Mouse (Mus musculus): ENCODE results near the gene Ccl11. TPM values are rescaled to one million over a fixed set of nuclear protein-coding genes. Genes with fewer than 3 reads are reported as not detected.
A peak's percentile ranks its signal among the peaks of the same experiment; 100 is the strongest.

The Ccl11 gene
- total RNA-seq, 2 experiments from 2014 or later, result 21.3 to 22.1 TPM

DNA sequence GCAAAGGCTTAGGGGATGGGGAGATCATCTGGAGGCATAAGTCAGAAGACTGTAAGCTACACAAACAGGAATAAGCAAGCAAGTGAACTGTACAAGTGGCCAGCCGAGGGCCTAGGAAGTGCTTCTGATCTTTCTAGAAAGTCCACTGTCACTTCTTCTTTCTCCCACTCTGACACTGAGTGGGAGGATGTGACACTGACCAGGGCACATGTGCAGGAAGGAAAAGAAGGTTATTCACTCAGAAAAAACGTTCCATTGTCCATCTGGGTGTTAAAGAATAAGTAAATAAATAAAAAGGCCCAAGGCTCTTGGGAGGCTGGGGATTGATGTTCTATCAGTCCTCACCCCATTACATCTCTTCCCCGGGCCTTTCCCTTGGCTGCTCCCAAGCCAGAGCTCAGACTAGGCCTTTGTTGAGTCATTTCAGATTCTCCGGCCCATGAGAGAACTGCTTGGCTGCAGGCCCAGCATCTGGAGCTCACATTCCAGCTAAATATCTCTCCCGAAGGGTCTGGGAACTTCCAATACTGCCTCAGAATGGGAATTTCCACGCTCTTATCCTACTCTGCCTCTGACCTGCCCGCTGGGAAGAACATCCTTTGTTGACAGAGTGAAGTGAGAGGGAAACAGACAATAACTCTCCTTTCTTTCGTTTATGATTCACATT lies 24.8 kb upstream of the Ccl11 start:
- no peak for TF ChIP-seq CTCF (IDR thresholded peaks at IDR 0.05)
- peak; percentile 90 for DNase-seq
- Histone ChIP-seq H3K27ac (peak overlapping the region; percentile 72), H3K4me3 (no peak overlapping the region)
- intact Hi-C loops (cut with DNase I), result no loop called here

DNA sequence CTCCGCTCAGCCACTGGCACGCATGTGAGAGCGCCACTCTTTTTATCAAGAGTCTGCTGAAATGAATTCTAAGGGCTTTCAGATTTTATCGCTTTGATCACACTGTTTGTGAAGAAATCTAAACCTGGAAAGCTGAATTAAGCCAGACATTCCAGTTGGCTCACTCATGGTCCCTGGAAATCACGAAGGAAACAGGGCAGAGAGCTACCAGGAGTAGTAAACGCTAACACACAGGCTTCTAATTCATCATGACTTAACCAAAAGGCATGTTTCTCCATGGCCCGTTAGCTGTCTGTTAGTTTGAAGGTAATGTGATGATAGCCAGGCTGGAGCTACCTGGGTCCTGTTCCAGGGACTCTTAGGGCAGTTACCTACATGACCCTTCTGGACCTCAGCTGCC lies 23.2 kb upstream of the Ccl11 start:
- no peak overlapping the region for H3K4me3 ChIP-seq
- no peak for TF ChIP-seq CTCF (IDR thresholded peaks at IDR 0.05)
- DNase-seq, result no peak
- peak overlapping the region; percentile 38; the same call in 1 of the 2 replicates for H3K27ac ChIP-seq
- intact Hi-C loops (cut with DNase I), result no loop called here

DNA sequence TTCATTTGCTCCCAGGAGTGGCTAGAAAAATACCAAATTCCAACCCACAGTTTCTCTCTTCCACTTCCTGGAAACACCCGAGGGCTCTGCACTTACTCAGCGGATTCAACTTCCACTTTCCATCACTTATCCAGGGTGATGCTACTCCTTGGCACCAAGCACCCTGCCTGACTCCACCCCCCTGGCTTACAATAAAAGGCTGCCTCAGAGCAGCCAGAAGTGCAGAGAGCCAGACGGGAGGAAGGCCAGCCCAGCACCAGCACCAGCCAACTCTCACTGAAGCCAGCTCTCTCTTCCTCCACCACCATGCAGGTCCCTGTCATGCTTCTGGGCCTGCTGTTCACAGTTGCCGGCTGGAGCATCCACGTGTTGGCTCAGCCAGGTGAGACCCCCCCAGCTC lies 22.3 kb upstream of the Ccl11 start, which contains the start of gene Ccl2:
Ccl2 (plus strand) TSS at position 216 of the 400 bp plus-strand sequence.
- TF ChIP-seq CTCF (IDR thresholded peaks at IDR 0.05), result no peak
- DNase-seq, result peak; percentile 84
- H3K4me3 ChIP-seq, result no peak within 1 kb of the TSS
- H3K27ac ChIP-seq, result peak within 1 kb of the TSS; percentile 38; the same call in 1 of the 2 replicates
- intact Hi-C loops (cut with DNase I), result no loop called here

DNA sequence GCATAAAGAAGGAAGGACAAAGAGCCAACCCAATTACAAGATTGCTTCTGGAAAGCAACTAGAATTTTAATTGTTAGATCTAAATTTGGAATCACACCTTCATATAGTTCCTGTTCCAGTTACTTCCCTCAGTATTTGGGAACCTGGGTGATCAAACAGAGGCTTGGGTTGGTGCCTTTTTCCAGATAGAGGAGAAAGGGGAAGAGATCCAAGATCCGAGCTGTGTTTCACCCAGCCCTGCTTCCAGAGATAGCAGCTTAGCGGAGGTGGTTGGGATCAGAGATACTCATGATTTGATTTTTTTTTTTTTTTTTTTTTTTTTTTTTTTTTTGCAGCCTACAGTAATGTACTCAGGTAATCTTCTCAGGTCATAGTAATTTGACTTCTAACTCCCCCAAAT lies 21.8 kb upstream of the Ccl11 start:
- no peak for DNase-seq
- no peak overlapping the region for H3K4me3 ChIP-seq
- intact Hi-C loops (cut with DNase I), result no loop called here
- H3K27ac ChIP-seq, result no peak overlapping the region
- TF ChIP-seq CTCF (IDR thresholded peaks at IDR 0.05), result no peak

DNA sequence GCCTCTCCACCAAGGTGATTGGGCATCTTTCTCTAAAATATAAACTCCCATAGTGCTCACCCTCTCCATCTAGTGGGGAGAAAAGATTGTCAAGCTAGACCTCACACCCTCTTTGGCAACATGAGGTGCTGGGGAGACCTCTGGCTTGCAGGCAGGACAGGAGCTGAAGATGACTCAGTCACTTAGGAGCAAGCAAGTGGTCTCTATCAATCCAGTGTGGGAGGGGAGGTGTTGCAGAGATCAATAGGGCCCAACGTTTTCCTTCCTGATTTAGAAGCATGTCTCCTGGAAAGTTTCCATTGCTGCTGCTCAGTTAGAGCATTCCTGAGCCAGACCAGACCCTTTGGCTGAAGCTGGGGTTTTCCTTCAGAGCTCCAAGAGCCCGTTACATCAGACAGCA lies 19.1 kb upstream of the Ccl11 start, which contains the start of gene Gm17268:
Gm17268 (minus strand) TSS at position 28 of the 400 bp plus-strand sequence.
- intact Hi-C loops (cut with DNase I), result no loop called here
- no peak for TF ChIP-seq CTCF (IDR thresholded peaks at IDR 0.05)
- Histone ChIP-seq H3K4me3 (no peak within 1 kb of the TSS), H3K27ac (no peak within 1 kb of the TSS)
- no peak for DNase-seq

DNA sequence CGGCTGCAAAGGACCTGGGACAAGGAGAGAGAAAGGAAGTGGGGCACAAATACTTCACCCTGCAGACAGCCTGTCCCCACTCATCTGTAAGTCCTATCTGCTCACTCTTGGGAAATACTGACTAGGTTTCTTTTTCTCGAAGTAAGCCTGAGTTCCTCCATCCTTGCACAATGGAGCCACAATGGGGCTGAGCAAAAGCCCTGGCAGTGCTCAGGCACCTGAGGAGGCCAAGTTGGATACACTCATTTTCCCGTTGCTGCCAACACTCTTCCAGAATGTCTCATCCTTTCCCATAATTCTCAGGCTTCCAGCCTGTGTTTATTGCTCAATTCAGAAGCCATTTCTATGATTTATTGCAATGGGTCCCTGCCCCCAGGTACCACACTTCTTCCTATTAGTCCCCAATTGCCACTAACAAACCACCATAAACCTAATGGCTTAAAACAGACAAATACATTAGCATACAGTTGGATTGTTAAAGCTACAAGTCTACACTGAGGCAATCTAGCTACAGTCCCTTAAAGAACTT lies 18.4 kb upstream of the Ccl11 start:
- intact Hi-C loops (cut with DNase I), result no loop called here
- Histone ChIP-seq H3K4me3 (no peak overlapping the region), H3K27ac (no peak overlapping the region)
- TF ChIP-seq CTCF (IDR thresholded peaks at IDR 0.05), result no peak
- DNase-seq, result peak; percentile 54

DNA sequence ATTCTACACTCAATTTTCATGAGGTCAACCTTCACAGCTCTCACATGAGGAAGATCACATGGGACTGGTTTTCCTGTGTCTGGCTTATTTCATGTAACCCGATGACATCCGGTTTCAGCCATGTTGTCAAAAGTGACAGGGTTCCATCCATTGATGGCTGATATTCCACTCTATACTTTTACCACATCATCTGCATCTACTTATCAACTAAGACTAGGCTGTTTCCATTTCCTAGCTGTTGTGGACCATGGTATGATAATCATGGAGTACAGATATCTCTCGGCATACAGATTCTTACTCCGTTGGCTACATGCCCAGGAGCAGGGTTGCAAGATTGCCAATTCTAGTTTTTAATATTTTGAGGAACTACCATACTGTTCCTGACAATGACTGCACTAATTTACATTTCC lies 15.9 kb upstream of the Ccl11 start:
- intact Hi-C loops (cut with DNase I), result no loop called here
- Histone ChIP-seq H3K27ac (no peak overlapping the region), H3K4me3 (no peak overlapping the region)
- no peak for TF ChIP-seq CTCF (IDR thresholded peaks at IDR 0.05)
- DNase-seq, result no peak

DNA sequence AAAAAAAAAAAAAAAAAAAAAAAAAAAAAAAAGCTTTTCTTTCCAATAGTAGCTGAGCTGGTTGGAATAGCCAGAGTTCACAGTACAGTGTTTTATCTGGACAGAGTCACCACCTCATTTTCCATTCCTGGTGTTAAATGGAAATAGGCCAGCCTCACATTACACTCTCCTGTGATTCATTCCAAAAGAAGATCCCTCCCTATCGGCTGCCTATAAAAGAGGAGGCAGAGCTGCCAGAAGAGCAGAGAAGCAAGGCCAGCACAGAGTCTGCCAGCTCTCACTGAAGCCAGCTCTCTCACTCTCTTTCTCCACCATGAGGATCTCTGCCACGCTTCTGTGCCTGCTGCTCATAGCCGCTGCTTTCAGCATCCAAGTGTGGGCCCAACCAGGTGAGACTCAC lies 12.2 kb upstream of the Ccl11 start, which contains the start of gene Ccl7:
Ccl7 (plus strand) TSS at position 242 of the 400 bp plus-strand sequence.
- no peak for TF ChIP-seq CTCF (IDR thresholded peaks at IDR 0.05)
- H3K4me3 ChIP-seq, result no peak within 1 kb of the TSS; the same call in 1 of the 2 replicates
- H3K27ac ChIP-seq, result peak within 1 kb of the TSS; percentile 53; the same call in 1 of the 2 replicates
- peak; percentile 74 for DNase-seq
- intact Hi-C loops (cut with DNase I), result loop anchor here (5.0 kb wide), 1 partner anchor 48 kb away; no protein-coding TSS in a partner anchor

DNA sequence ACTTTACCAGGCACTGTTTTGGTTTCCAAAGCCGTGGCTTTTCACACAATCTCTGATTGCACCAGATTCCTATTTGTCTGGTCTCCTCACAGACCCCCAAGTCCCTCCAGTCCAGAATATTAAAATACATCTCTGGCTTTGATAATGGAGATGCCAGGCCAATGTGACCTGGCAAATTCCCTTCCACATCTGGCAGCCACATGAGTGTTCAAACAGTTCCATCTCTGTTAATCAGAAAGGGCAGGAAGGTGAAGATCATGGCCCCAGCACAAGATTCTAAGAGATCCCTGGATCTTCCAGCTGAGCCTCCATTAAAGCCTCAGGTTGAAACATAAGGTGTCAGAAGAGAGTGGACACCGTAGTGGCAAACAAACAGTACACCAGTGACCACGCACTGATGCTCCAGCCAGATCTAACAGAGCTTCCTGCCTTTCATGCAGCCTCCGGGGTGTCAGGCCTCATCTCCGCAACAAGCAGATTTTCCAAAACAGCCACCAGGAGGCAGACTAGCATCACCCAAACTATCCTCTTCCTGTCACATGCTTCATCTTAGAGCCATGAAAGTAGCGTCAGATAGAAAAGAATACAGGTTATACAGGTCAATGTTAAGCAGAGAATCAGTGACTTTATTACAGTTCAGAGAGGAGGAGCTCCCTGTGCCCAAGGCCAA lies 9.7 kb upstream of the Ccl11 start:
- intact Hi-C loops (cut with DNase I), result loop anchor here (1.0 to 5.0 kb wide), 2 partner anchors 51 to 129 kb away; no protein-coding TSS in a partner anchor
- peak; percentile 63 for DNase-seq
- peak; percentile 65 for TF ChIP-seq CTCF (IDR thresholded peaks at IDR 0.05)
- Histone ChIP-seq H3K27ac (no peak overlapping the region), H3K4me3 (no peak overlapping the region)

DNA sequence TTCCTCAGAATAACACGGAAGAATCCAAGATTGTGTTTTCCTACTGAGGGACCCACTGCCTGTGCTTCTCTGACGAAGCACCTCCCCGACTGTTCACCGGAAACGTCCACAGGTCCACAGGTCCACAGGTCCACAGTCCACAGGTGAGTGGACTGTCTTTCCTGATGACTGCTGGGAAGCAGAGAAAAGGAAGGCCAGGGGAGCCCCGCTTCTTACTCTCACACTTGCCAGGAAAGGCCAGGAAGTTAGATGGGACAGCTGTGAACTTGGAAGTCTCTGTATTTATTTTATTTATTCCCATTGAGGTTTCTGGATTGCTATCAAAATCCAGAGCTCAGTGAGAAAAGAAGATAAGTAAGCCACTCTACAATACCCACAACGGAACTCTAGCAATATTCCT lies 3.8 kb upstream of the Ccl11 start:
- TF ChIP-seq CTCF (IDR thresholded peaks at IDR 0.05), result no peak
- Histone ChIP-seq H3K4me3 (no peak overlapping the region), H3K27ac (no peak overlapping the region)
- intact Hi-C loops (cut with DNase I), result no loop called here
- no peak for DNase-seq

DNA sequence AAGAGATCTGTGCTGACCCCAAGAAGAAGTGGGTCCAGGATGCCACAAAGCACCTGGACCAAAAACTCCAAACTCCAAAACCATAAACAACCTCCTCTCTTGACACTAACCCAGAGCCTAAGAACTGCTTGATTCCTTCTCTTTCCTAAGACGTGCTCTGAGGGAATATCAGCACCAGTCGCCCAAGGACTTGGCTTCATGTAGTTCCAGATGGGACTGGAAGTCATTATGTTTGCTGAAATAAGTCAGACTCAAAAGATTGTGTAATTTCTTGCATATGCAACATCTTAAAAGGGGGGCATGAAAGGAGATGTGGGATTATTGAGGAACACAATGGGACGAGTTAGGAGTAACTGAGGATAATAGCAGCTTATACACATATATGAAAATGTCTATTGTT lies 4.6 kb downstream of the Ccl11 start:
- intact Hi-C loops (cut with DNase I), result no loop called here
- DNase-seq, result no peak
- peak overlapping the region; percentile 57 for H3K27ac ChIP-seq
- no peak overlapping the region for H3K4me3 ChIP-seq
- no peak for TF ChIP-seq CTCF (IDR thresholded peaks at IDR 0.05)

DNA sequence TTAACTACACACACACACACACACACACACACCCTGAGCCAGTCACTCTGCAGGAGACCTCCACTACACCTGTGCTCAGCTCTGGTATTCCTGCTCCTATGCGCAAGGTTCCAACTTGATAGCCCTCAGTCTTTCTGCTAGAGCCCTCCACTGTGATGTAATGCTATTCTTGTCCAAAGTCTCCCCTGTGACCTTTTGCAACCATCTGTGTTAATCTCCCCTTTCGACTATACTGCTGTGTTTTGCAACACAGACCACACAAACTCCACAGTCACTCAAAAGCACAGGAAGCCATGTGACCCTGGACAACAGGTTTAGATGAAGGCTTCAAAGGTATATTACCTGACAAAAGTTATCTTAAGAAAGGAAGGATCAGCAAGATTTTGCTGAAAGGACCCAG lies 5.8 kb downstream of the Ccl11 start:
- no peak for DNase-seq
- Histone ChIP-seq H3K4me3 (no peak overlapping the region), H3K27ac (no peak overlapping the region)
- no peak for TF ChIP-seq CTCF (IDR thresholded peaks at IDR 0.05)
- intact Hi-C loops (cut with DNase I), result no loop called here

DNA sequence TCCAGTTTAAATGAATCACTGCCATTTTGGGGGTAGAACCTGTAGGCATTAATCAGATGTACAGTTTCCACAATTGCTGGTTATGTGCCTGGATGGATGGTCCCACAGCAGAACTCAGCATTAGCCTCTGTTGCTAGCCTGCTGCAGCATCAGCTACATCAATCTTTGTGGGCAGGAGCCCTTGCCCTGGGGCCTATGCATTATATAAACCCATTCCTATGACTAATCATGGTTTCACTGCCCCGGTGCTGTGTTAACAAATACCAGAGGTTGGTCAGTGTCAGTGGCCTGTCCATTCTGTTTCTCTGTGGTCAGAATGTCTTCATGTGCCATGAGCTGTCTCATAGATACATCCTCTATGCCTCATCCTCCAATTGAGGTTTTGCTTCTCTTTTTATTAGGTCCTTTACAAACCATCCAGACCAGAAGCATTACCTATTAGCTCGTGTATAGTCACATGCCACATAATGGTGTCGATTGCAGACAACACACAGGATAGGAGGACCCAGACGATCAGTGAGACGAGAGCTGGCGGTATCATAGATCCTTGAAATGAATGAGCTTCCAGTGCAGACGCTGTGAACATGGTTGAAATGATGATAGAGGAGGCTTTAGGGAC lies 9.4 kb downstream of the Ccl11 start:
- no peak for DNase-seq
- no peak overlapping the region for H3K4me3 ChIP-seq
- no peak overlapping the region for H3K27ac ChIP-seq
- intact Hi-C loops (cut with DNase I), result no loop called here
- TF ChIP-seq CTCF (IDR thresholded peaks at IDR 0.05), result no peak

All from gastrocnemius, adult 2 months (tissue).